Mouse (Mus musculus): ENCODE measurements around the gene Tspan18. TPM values are rescaled to one million over a fixed set of nuclear protein-coding genes. Genes with fewer than 3 reads are reported as not detected.
A peak's percentile ranks its signal among the peaks of the same experiment; 100 is the strongest.

Tspan18 gene
- total and polyA plus RNA-seq, 3 experiments = 48.1 to 156 (median 57.7) TPM

GRCm38 (mm10) chr2:93339373-93340106 is 5.2 kb upstream of the Tspan18 start:
- no peak for DNase-seq

GRCm38 (mm10) chr2:93335996-93336395 is 1.7 kb upstream of the Tspan18 start:
- DNase-seq = no peak

GRCm38 (mm10) chr2:93333241-93333816 is 976 bp downstream of the Tspan18 start:
- DNase-seq = peak; percentile 92

GRCm38 (mm10) chr2:93332277-93332676 is 2.0 kb downstream of the Tspan18 start:
- DNase-seq = peak; percentile 35

GRCm38 (mm10) chr2:93331121-93331520 is 3.2 kb downstream of the Tspan18 start:
- no peak for DNase-seq

- DNase-seq = no peak
These were observed 5.2 kb downstream of the Tspan18 start for GRCm38 (mm10) chr2:93329120-93329519.

GRCm38 (mm10) chr2:93327915-93328555 is 6.3 kb downstream of the Tspan18 start:
- peak; percentile 39 for DNase-seq

- no peak for DNase-seq
These were observed 9.6 kb downstream of the Tspan18 start for GRCm38 (mm10) chr2:93324681-93325080.

- DNase-seq = peak; percentile 64
These were observed 12.4 kb downstream of the Tspan18 start for GRCm38 (mm10) chr2:93321946-93322345.

- DNase-seq = peak; percentile 60
These were observed 14.0 kb downstream of the Tspan18 start for GRCm38 (mm10) chr2:93320267-93320666.

GRCm38 (mm10) chr2:93319598-93319997 is 14.7 kb downstream of the Tspan18 start:
- peak; percentile 81 for DNase-seq

GRCm38 (mm10) chr2:93318781-93319349 is 15.4 kb downstream of the Tspan18 start:
- peak; percentile 46 for DNase-seq

GRCm38 (mm10) chr2:93313768-93314632 is 20.3 kb downstream of the Tspan18 start:
- peak; percentile 51 for DNase-seq

- DNase-seq = no peak
These were observed 21.8 kb downstream of the Tspan18 start for GRCm38 (mm10) chr2:93312458-93312857.

GRCm38 (mm10) chr2:93309724-93310413 is 24.4 kb downstream of the Tspan18 start:
- no peak for DNase-seq

- DNase-seq = no peak
These were observed 27.4 kb downstream of the Tspan18 start for GRCm38 (mm10) chr2:93306898-93307297.

- DNase-seq = no peak
These were observed 30.1 kb downstream of the Tspan18 start for GRCm38 (mm10) chr2:93304273-93304634.

GRCm38 (mm10) chr2:93303585-93304272 is 30.6 kb downstream of the Tspan18 start:
- no peak for DNase-seq

GRCm38 (mm10) chr2:93303260-93303584 is 31.1 kb downstream of the Tspan18 start:
- no peak for DNase-seq

GRCm38 (mm10) chr2:93297656-93298055 is 36.6 kb downstream of the Tspan18 start:
- DNase-seq = peak; percentile 93
